Mouse (Mus musculus) small intestine, adult 2 months (tissue): ENCODE results near the gene Btbd18.

Source experiments
- CTCF ChIP-seq: fragments of 200-500 bp; IDR thresholded peaks from 2 replicates; pipeline ENCODE4 v1.5.1; 2012; ENCODE audit warnings: low read depth, mild to moderate bottlenecking, control low read depth, inconsistent platforms, low read length, moderate library complexity, mixed read lengths; ENCODE audit not compliant: insufficient replicate concordance, insufficient read length; ENCODE audit errors: extremely low read depth
- POLR2A ChIP-seq: fragments of 200-500 bp; IDR thresholded peaks from 2 replicates; pipeline ENCODE4 v1.6.1; 2012; ENCODE audit warnings: low read depth, mild to moderate bottlenecking, control low read depth, inconsistent platforms, low read length, moderate library complexity

DNA sequence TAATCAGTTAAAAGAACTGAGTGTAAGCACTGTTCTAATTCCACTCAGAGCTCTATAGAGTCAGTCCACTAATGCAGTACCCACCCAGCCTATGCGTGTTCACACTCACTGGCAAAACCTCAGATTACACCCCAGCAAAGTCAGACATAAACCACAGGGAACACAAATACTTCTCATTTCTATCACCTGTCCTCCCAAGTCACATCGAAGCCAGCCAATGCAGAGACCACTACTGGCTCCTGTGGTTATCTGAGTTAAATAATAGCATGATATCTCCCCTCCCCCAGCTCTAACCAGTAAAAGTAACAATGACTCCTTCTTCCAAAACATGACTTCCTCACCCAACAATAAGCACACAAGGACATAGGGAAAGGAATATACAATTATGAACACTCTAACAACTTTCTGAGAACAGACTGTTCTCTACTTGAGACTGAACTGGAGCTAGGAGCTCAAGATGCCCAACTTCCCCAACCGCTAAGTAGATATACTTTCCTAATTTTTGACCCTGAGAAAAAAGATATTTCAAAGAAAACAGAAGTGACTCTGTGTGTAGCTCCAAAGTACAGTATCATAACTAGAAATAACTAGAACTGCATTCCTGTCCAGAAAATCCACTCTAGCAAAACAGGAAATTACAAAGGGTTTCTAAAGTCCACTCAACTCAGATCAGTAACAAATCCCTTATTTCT is 35.3 kb upstream of the Btbd18 start:
- TF ChIP-seq CTCF: no peak
- no peak for TF ChIP-seq POLR2A
